Mouse (Mus musculus): ENCODE measurements at regions not wholly inside any gene's neighbourhood (a gene's known extent, or its start where the extent isn't known, plus 50 kb on each side); places are given as distances from the start of the nearest gene placed in this dataset.

DNA sequence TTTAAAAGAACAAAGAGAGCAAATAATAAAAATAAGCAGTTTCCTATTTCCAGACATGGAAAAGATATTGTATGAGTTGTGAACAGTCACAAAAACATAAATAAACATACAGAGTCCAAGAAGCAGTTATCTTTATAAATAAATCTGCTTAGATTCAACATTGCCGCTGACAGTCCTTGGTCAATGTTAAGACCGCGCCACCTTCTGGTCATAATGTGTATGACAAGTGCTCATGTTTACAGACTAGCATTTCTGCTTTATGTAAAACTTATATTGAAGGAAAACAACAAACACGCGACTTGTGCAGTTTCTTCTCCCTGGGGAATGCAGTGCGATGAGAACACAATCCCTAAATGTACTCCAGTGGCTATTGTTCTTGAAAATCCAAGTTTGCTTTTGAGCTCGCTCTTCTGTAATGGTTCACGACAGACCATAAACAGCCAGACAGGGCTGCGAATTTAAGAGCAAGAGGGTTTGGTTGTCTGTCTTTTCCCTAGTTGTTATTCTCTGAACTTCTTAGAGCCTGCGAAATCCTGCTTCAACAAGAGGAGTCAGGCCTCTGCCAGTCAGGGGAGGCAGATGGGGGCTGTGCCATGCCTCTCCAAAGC, 291.6 kb upstream of the Rnf219 start:
- H3K9me3 ChIP-seq (replicated peaks; ENCODE audit: control insufficient read depth, low read length), result no peaks in the 10 kb centered on the region
- H3K4me2 ChIP-seq (ENCODE audit: low read depth, low read length), result no peak overlapping the region
- no peaks in the 10 kb centered on the region for H3K4me1 ChIP-seq (ENCODE audit: control insufficient read depth, low read depth, low read length)
- no peaks in the 10 kb centered on the region for H3K27me3 ChIP-seq (ENCODE audit: control insufficient read depth, insufficient read depth, low read depth, low read length)
- no peaks in the 10 kb centered on the region for H3K36me3 ChIP-seq (ENCODE audit: control insufficient read depth, insufficient read depth)
- H3K4me3 ChIP-seq (ENCODE audit: low read depth, low read length), result no peak overlapping the region
- WGBS (ENCODE audit: insufficient replicate concordance), result 25% methylated on average over 10 of the region's 10 CpGs
- no peak overlapping the region for H3K27ac ChIP-seq (ENCODE audit: low read length)
- no peak overlapping the region for H3K9ac ChIP-seq (ENCODE audit: low read depth, low read length)
- ATAC-seq (ENCODE audit: low read depth), result no peak

DNA sequence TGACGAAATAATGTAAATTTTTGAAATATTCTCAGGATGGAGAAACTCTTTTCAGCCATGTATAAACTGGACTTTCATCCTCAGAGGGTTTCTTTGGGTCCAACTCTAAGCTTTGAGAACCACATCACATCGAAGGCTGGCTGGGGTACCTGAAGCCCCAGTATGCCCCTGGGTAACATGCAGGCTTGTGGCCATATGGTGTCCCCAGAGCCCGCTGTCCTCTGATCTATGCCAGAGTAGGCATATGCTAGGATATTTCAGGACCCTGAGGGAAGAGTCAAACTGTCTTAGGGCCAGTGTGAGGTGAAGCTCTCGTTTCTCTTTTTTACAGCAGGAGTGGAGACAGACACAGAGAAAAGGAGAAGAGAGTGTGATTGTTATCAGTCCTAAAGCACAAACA, 289.6 kb upstream of the Rnf219 start:
- no peak for ATAC-seq (ENCODE audit: low read depth)
- Histone ChIP-seq H3K36me3 (ENCODE audit: control insufficient read depth, insufficient read depth) (no peaks in the 10 kb centered on the region), H3K9me3 (replicated peaks; ENCODE audit: control insufficient read depth, low read length) (no peaks in the 10 kb centered on the region), H3K4me2 (ENCODE audit: low read depth, low read length) (no peak overlapping the region), H3K9ac (ENCODE audit: low read depth, low read length) (no peak overlapping the region), H3K27me3 (ENCODE audit: control insufficient read depth, insufficient read depth, low read depth, low read length) (no peaks in the 10 kb centered on the region), H3K27ac (ENCODE audit: low read length) (no peak overlapping the region), H3K4me1 (ENCODE audit: control insufficient read depth, low read depth, low read length) (no peaks in the 10 kb centered on the region), H3K4me3 (ENCODE audit: low read depth, low read length) (no peak overlapping the region)
- 49% methylated on average over 4 of the region's 4 CpGs for WGBS (ENCODE audit: insufficient replicate concordance)

- Histone ChIP-seq H3K27me3 (ENCODE audit: control insufficient read depth, insufficient read depth, low read depth, low read length) (no peaks in the 10 kb centered on the region), H3K27ac (ENCODE audit: low read length) (no peak overlapping the region), H3K9me3 (replicated peaks; ENCODE audit: control insufficient read depth, low read length) (no peaks in the 10 kb centered on the region), H3K9ac (ENCODE audit: low read depth, low read length) (no peak overlapping the region), H3K4me3 (ENCODE audit: low read depth, low read length) (no peak overlapping the region), H3K4me1 (ENCODE audit: control insufficient read depth, low read depth, low read length) (no peaks in the 10 kb centered on the region), H3K36me3 (ENCODE audit: control insufficient read depth, insufficient read depth) (no peaks in the 10 kb centered on the region), H3K4me2 (ENCODE audit: low read depth, low read length) (no peak overlapping the region)
- ATAC-seq (ENCODE audit: low read depth), result no peak
- 65% methylated on average over 10 of the region's 10 CpGs for WGBS (ENCODE audit: insufficient replicate concordance)
These were observed 282.9 kb upstream of the Rnf219 start for GRCm38 (mm10) chr14:104805332-104805731.

DNA sequence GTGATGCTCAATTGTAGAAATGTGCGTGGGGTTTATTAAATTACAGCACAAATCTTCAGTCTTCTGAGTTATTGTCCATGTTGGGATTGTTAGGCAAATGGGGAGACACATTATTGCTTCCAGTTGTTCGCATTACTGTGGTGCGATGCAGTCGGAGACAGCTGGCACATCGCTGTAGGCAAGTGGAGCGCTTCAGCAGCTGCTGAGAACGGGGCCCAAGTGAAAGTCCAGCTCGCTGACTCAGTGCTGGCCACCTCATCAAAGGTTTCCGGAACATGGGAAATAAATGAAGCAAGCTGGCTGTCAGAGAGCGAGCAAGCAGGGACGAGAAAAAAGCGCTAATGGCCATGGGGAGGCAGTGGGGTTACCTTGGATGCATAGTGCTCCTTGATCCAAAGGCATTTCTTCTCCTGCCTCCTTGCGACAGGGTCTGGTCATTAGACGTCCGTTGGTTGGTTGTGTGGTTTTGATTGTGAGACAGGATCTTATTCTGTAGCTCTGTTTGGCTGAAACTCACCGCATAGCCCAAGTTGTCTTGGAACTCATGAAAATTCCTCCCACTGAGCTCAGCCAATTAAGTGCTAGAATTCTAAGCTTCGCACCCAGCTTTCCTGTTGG, 274.0 kb upstream of the Rnf219 start:
- Histone ChIP-seq H3K36me3 (ENCODE audit: control insufficient read depth, insufficient read depth) (no peaks in the 10 kb centered on the region), H3K4me3 (ENCODE audit: low read depth, low read length) (no peak overlapping the region), H3K9ac (ENCODE audit: low read depth, low read length) (no peak overlapping the region), H3K27ac (ENCODE audit: low read length) (no peak overlapping the region), H3K27me3 (ENCODE audit: control insufficient read depth, insufficient read depth, low read depth, low read length) (no peaks in the 10 kb centered on the region), H3K4me1 (ENCODE audit: control insufficient read depth, low read depth, low read length) (no peaks in the 10 kb centered on the region), H3K9me3 (replicated peaks; ENCODE audit: control insufficient read depth, low read length) (no peaks in the 10 kb centered on the region), H3K4me2 (ENCODE audit: low read depth, low read length) (no peak overlapping the region)
- ATAC-seq (ENCODE audit: low read depth), result no peak
- WGBS (ENCODE audit: insufficient replicate concordance), result 73% methylated on average over 17 of the region's 17 CpGs

- ATAC-seq (ENCODE audit: low read depth), result no peak
- no peak overlapping the region for H3K9ac ChIP-seq (ENCODE audit: low read depth, low read length)
- no peaks in the 10 kb centered on the region for H3K9me3 ChIP-seq (replicated peaks; ENCODE audit: control insufficient read depth, low read length)
- no peaks in the 10 kb centered on the region for H3K4me1 ChIP-seq (ENCODE audit: control insufficient read depth, low read depth, low read length)
- H3K27ac ChIP-seq (ENCODE audit: low read length), result no peak overlapping the region
- no peak overlapping the region for H3K4me3 ChIP-seq (ENCODE audit: low read depth, low read length)
- no peaks in the 10 kb centered on the region for H3K27me3 ChIP-seq (ENCODE audit: control insufficient read depth, insufficient read depth, low read depth, low read length)
- H3K36me3 ChIP-seq (ENCODE audit: control insufficient read depth, insufficient read depth), result no peaks in the 10 kb centered on the region
- WGBS (ENCODE audit: insufficient replicate concordance), result 43% methylated on average over 3 of the region's 3 CpGs
- H3K4me2 ChIP-seq (ENCODE audit: low read depth, low read length), result no peak overlapping the region
These were observed 266.9 kb upstream of the Rnf219 start for GRCm38 (mm10) chr14:104789346-104789745.

DNA sequence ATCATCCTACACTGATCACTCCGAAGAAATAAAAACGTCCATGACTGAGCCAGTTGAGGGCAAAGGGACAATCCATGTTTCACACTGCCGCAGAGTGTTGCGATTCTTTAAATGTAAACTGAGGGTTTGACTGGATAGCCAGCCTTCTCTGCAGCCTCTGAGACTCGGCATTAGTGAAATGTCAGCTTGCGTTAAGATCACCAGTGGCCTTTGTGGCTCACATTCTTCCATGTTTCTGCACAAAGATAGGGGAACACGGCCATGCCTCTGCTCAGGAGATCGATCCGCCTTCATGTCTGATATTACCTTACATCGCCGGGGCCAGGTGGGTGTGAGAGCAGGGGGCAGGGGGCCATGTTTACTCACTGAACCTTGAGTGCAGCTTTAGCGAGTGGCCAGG, 262.6 kb upstream of the Rnf219 start:
- Histone ChIP-seq H3K4me1 (ENCODE audit: control insufficient read depth, low read depth, low read length) (no peaks in the 10 kb centered on the region), H3K9me3 (replicated peaks; ENCODE audit: control insufficient read depth, low read length) (no peaks in the 10 kb centered on the region), H3K4me2 (ENCODE audit: low read depth, low read length) (no peak overlapping the region), H3K9ac (ENCODE audit: low read depth, low read length) (no peak overlapping the region), H3K4me3 (ENCODE audit: low read depth, low read length) (no peak overlapping the region), H3K36me3 (ENCODE audit: control insufficient read depth, insufficient read depth) (no peaks in the 10 kb centered on the region), H3K27ac (ENCODE audit: low read length) (no peak overlapping the region), H3K27me3 (ENCODE audit: control insufficient read depth, insufficient read depth, low read depth, low read length) (no peaks in the 10 kb centered on the region)
- ATAC-seq (ENCODE audit: low read depth), result no peak
- WGBS (ENCODE audit: insufficient replicate concordance), result 62% methylated on average over 12 of the region's 12 CpGs

GRCm38 (mm10) chr14:104769938-104770337, 247.5 kb upstream of the Rnf219 start:
- Histone ChIP-seq H3K27ac (ENCODE audit: low read length) (no peak overlapping the region), H3K9me3 (replicated peaks; ENCODE audit: control insufficient read depth, low read length) (no peaks in the 10 kb centered on the region), H3K4me1 (ENCODE audit: control insufficient read depth, low read depth, low read length) (no peaks in the 10 kb centered on the region), H3K4me3 (ENCODE audit: low read depth, low read length) (no peak overlapping the region), H3K4me2 (ENCODE audit: low read depth, low read length) (no peak overlapping the region), H3K36me3 (ENCODE audit: control insufficient read depth, insufficient read depth) (no peaks in the 10 kb centered on the region), H3K9ac (ENCODE audit: low read depth, low read length) (no peak overlapping the region), H3K27me3 (ENCODE audit: control insufficient read depth, insufficient read depth, low read depth, low read length) (no peaks in the 10 kb centered on the region)
- WGBS (ENCODE audit: insufficient replicate concordance), result 14% methylated on average over 4 of the region's 4 CpGs
- ATAC-seq (ENCODE audit: low read depth), result no peak

DNA sequence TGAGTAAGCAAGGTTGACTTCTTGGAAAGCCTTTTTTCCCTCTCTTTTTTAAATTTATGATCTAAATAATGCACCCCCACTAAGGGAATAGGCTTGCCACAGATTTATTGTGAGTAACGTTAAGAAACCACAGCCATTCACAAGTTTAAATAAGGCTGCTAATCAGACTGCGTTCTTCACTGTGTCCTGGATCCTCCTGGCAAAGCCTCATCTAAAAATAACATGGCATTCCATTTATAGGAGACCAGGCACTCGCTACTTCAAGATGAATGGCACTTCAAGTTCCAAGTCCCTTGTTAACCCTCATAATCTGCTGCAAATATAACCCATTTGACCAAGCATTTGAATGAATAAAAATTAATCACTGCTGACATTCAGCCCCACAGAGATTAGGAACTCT, 211.8 kb upstream of the Rnf219 start:
- no peak overlapping the region for H3K27ac ChIP-seq (ENCODE audit: low read length)
- no peak overlapping the region for H3K9ac ChIP-seq (ENCODE audit: low read depth, low read length)
- H3K4me1 ChIP-seq (ENCODE audit: control insufficient read depth, low read depth, low read length), result no peaks in the 10 kb centered on the region
- no peak for ATAC-seq (ENCODE audit: low read depth)
- H3K4me2 ChIP-seq (ENCODE audit: low read depth, low read length), result no peak overlapping the region
- H3K9me3 ChIP-seq (replicated peaks; ENCODE audit: control insufficient read depth, low read length), result no peaks in the 10 kb centered on the region
- H3K27me3 ChIP-seq (ENCODE audit: control insufficient read depth, insufficient read depth, low read depth, low read length), result no peaks in the 10 kb centered on the region
- no peaks in the 10 kb centered on the region for H3K36me3 ChIP-seq (ENCODE audit: control insufficient read depth, insufficient read depth)
- no peak overlapping the region for H3K4me3 ChIP-seq (ENCODE audit: low read depth, low read length)
- WGBS (ENCODE audit: insufficient replicate concordance), result 47% methylated on average over 3 of the region's 3 CpGs

- Histone ChIP-seq H3K4me2 (ENCODE audit: low read depth, low read length) (no peak overlapping the region), H3K36me3 (ENCODE audit: control insufficient read depth, insufficient read depth) (no peaks in the 10 kb centered on the region), H3K27ac (ENCODE audit: low read length) (no peak overlapping the region), H3K27me3 (ENCODE audit: control insufficient read depth, insufficient read depth, low read depth, low read length) (no peaks in the 10 kb centered on the region), H3K9me3 (replicated peaks; ENCODE audit: control insufficient read depth, low read length) (no peaks in the 10 kb centered on the region), H3K4me3 (ENCODE audit: low read depth, low read length) (no peak overlapping the region), H3K9ac (ENCODE audit: low read depth, low read length) (no peak overlapping the region), H3K4me1 (ENCODE audit: control insufficient read depth, low read depth, low read length) (no peaks in the 10 kb centered on the region)
- no peak for ATAC-seq (ENCODE audit: low read depth)
- 36% methylated on average over 1 of the region's 1 CpGs for WGBS (ENCODE audit: insufficient replicate concordance)
These were observed 209.6 kb upstream of the Rnf219 start for GRCm38 (mm10) chr14:104732036-104732435.

All from liver, embryonic 16.5 days (tissue).